Mouse (Mus musculus): Measurements from ENCODE around the gene Foxf1.

GRCm38 (mm10) chr8:121118634-121119420, 34.6 kb downstream of the Foxf1 start:
- TF ChIP-seq USF1 (IDR thresholded peaks at IDR 0.05; ENCODE audit: low read depth) = no peak
- TF ChIP-seq MAX (IDR thresholded peaks at IDR 0.05; ENCODE audit: low read depth) = no peak
- no peak for TF ChIP-seq MYOG (IDR thresholded peaks at IDR 0.05; ENCODE audit: control insufficient read depth in 1 of 3, insufficient read depth in 1 of 3, insufficient read length in 2 of 3, low read depth in 2 of 3)
- TF ChIP-seq POLR2A (IDR thresholded peaks at IDR 0.05; ENCODE audit: insufficient read length, low read depth) = no peak
- no peak for TF ChIP-seq POLR2AphosphoS2 (IDR thresholded peaks at IDR 0.05; ENCODE audit: insufficient read length, low read depth)
- no peak for TF ChIP-seq TCF3 (IDR thresholded peaks at IDR 0.05; ENCODE audit: insufficient read length, low read depth)
- TF ChIP-seq CEBPB (IDR thresholded peaks at IDR 0.05; ENCODE audit: insufficient read depth, poor library complexity, severe bottlenecking) = no peak
- TF ChIP-seq TCF12 (IDR thresholded peaks at IDR 0.05; ENCODE audit: insufficient read depth, poor library complexity, severe bottlenecking) = no peak
- no peak for TF ChIP-seq MYOD1 (IDR thresholded peaks at IDR 0.05; ENCODE audit: control insufficient read depth in 1 of 3, insufficient read length in 2 of 3, low read depth in 2 of 3)
- no peak for TF ChIP-seq E2F4 (IDR thresholded peaks at IDR 0.05; ENCODE audit: insufficient read depth)
- TF ChIP-seq SRF (IDR thresholded peaks at IDR 0.05; ENCODE audit: control insufficient read depth, insufficient read length, low read depth) = no peak
